Mouse (Mus musculus): ENCODE measurements around the gene Dock10.

The Dock10 gene

GRCm38 (mm10) chr1:80504081-80504480 is 254.2 kb downstream of the Dock10 start:
- ATAC-seq (ENCODE audit: insufficient number of reproducible peaks, low FRiP score, low TSS enrichment): no peak

- no peak for ATAC-seq (ENCODE audit: insufficient number of reproducible peaks, low FRiP score, low TSS enrichment)
These were observed 255.7 kb downstream of the Dock10 start for GRCm38 (mm10) chr1:80502456-80503165.

- no peak for ATAC-seq (ENCODE audit: insufficient number of reproducible peaks, low FRiP score, low TSS enrichment)
These were observed 259.1 kb downstream of the Dock10 start for GRCm38 (mm10) chr1:80499264-80499663.

DNA sequence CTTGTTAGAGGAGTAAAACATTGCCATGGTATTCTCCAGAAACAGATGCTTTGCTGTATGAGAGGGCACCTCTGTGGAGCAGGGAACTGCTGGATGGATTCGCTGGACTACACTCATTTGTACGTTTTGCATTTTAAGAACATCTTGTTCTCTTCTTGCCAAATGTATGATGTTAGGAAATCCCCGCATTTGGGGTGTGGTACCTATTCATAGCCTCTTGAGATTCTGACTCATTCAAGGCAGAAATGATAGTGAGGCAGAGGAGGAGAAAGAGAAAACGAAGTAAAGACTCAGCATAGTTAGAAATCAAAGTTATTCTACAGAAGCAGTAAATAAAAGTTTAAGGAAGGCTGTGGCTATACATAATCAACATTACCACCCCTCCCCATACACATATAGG is 262.0 kb downstream of the Dock10 start:
- ATAC-seq (ENCODE audit: insufficient number of reproducible peaks, low FRiP score, low TSS enrichment): no peak

- ATAC-seq (ENCODE audit: insufficient number of reproducible peaks, low FRiP score, low TSS enrichment): no peak
These were observed 274.9 kb downstream of the Dock10 start for GRCm38 (mm10) chr1:80483419-80483818.

GRCm38 (mm10) chr1:80474942-80475341 is 283.4 kb downstream of the Dock10 start:
- ATAC-seq (ENCODE audit: insufficient number of reproducible peaks, low FRiP score, low TSS enrichment): no peak

DNA sequence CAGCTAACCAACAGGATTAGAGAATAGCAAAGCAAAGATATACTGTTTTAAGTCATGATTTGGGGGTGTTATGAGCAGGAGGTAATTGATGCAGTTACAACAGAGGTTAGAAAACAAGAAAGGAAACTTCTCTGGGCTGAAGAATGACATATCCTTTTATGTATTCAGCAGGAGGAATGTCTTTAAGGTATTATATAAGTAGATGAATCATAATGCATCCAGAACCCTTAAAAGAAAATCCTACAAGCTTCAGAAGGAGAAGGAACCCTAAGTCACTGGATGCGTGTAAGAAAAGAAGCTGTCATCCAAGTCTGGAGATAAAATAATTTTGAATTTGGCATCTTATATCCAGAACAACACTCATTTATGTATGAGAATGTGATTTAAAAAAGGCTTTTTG is 285.9 kb downstream of the Dock10 start:
- ATAC-seq (ENCODE audit: insufficient number of reproducible peaks, low FRiP score, low TSS enrichment): no peak

- no peak for ATAC-seq (ENCODE audit: insufficient number of reproducible peaks, low FRiP score, low TSS enrichment)
These were observed 297.0 kb downstream of the Dock10 start, which contains the start of gene Gm45261 for GRCm38 (mm10) chr1:80461348-80461747. Gene Gm45261, minus strand, starts transcription at chr1:80461448.

GRCm38 (mm10) chr1:80459923-80460322 is 298.4 kb downstream of the Dock10 start:
- no peak for ATAC-seq (ENCODE audit: insufficient number of reproducible peaks, low FRiP score, low TSS enrichment)

GRCm38 (mm10) chr1:80459477-80459876 is 298.9 kb downstream of the Dock10 start:
- no peak for ATAC-seq (ENCODE audit: insufficient number of reproducible peaks, low FRiP score, low TSS enrichment)

DNA sequence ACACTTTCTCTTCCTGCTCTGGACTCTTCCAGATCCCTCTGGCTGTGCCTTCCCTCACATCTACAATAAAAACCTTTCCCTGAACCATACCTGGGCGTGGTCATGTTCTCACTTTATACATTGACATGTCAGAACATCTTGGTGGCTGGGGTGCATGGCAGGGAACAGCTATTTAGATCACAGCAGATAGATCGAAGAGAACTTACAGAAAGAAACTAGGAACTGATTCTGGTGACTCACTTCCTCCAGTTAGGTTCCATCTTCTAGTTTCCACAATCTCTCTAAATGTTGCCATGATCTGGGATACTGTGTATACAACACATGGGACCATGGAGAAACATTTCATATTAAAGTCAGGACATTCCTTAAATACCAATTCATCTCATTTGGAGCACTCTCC is 304.4 kb downstream of the Dock10 start:
- no peak for ATAC-seq (ENCODE audit: insufficient number of reproducible peaks, low FRiP score, low TSS enrichment)

DNA sequence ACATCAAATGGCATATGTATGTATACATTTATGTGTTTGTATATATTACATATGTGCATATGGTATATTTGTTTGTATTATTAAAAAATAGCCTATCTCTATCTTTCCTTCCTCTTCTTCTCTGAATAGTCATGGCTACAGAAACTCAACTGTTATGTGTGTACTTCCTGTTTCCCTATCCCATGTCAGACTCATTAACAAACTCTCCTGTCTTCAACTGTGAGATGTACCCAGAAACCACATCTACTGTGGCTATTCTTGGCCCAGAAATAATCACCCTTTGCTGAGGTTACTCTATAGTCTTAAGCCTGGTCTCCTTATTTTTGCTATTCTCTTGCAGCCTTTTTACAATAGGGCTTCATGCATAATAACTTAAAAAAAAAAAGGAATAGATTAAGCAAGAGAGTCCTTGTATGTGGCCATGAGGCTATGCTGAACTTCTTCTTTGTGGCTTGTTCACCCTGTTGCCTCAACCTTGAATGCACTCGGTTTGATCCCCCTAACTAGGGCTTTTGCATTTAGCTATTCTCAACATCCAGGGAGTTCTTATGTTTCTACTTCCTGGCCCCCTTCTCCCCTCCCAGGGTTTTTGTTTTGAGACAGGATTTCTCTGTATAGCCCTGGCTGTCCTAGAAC is 306.3 kb downstream of the Dock10 start:
- ATAC-seq (ENCODE audit: insufficient number of reproducible peaks, low FRiP score, low TSS enrichment): no peak

Measured in cerebellum, adult (tissue).